Mouse (Mus musculus) liver, postnatal 0 days (tissue): ENCODE measurements around the gene Gm973.

ENCODE experiments used
- CTCF ChIP-seq: sonication (generic); IDR thresholded peaks from 2 replicates; pipeline ENCODE4 v1.5.1; 2016; ENCODE audit warnings: antibody characterized with exemption, low read depth
- EP300 ChIP-seq: IDR thresholded peaks from 2 replicates; pipeline ENCODE4 v1.6.1; 2016; ENCODE audit warnings: antibody characterized with exemption, low read depth, mild to moderate bottlenecking

GRCm38 (mm10) chr1:59568283-59568682, 52.2 kb downstream of the Gm973 start:
- TF ChIP-seq EP300 = no peak
- no peak for TF ChIP-seq CTCF
